Mouse (Mus musculus) ovary, postnatal 14 days (tissue): ENCODE measurements at regions not wholly inside any gene's neighbourhood (a gene's known extent, or its start where the extent isn't known, plus 50 kb on each side); places are given as distances from the start of the nearest gene placed in this dataset.

Source experiments
- DNase-seq: peaks from one replicate; pipeline ENCODE4 v3.0.0; 2022; ENCODE audit warnings: low spot score

DNA sequence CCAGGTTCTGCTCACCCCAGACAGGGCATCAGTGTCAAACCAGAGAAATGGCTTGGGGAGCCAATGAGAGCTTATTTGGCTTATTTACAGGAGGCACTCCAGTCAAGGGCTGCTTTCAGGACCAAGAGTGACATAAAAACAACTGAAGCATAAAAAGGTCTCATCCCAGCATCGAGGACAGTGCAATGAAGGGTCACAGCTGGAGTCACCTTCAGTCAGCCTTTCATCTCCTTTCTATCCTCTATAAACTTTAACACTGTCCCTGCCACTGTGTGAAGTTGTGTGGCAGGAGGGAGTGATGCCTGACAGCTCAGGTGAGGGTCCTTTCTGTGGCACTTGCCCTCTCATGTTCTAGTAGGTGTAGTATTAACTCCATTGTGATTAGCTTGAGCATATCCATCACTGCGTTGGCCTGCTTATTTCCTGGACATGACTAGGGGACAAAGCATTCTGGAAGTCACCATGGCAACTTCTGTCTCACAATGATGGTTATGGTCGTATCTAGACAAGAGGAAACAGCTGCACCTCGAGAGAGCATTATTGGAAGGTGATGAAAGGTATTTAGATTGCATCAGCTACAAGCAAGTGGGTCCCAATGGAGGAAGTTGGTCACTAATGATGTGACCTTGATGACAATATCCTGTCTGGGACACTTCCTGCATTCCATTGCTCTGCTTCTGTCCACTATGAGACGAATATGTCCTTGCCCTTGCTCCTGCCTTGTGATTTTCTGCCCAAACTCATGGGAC is 87.8 kb upstream of the Enpp6 start:
- DNase-seq: no peak

DNA sequence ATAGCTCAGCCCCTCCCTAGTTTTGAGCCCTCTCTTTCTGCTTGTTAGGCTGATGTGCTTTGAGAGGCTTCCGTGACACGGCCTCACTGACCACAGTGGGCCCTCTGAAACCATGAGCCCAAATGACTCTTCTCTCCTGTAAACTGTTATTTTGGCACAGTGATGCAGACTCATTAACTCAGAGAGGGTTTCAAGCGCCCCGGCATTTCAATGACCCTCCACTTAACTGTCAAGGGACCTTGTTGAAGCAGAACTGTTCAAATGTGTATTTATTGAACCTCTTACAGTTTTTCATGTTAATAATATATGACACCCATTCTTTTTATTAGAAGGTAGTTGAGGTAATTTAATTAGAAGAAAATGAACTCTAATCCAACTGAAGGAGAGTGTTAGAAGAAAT is 85.9 kb upstream of the Enpp6 start:
- DNase-seq: no peak

DNA sequence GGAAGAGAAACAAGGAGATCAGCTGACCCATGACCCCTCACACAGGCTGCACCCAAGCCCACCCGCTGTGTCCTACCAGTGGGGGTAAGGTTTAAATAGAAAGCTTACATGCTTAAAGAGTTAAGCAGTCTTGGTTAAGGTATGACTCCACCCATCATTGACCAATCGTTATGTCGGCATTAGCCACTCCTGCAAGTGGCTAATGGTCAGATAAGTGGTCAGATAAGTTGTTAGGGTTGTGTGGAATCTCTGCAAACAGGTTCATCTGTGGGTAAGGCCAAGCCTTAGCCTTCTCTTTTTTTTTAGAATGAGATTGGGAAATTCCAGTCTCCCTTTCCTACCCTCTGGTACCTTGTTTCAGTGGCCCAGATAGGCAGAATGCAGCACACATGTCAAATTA is 82.0 kb upstream of the Enpp6 start:
- no peak for DNase-seq

DNA sequence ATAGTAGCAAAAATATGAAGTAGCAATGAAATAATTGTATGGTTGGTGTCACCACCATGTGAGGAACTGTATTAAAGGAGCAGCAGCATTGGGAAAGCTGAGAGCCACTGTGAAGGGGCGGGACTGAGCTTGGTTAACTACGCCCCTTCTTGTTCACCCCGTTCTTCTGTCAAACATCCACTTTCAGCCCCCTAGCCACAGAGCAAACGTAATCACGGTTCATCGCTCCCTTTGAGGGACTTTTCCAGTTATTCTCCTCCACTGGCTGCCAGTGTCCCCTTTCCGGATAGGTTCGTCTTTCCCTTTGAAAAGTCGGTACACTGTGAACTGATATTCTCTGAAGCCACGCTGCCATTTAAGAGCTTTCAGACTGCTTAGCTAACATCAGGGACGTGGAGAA is 79.3 kb upstream of the Enpp6 start:
- no peak for DNase-seq

DNA sequence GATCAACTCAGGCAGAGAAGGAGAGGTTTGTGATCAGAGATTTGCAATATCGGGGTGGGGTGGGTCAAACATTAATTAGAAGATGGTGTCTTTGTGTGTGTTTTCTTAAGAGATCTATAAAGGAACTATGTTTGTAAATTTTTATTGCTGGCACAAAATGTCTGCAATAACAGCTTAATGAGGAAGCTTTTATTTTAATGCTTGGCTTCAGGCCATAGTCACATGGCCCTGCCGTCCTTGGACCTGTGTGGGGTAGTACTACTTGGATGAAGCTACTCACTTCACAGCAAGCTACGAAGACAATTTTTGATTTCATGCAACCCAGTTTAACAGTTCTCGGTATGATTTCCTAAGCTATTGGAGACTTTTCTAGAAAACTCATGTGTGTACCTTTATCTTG is 78.5 kb upstream of the Enpp6 start:
- no peak for DNase-seq

DNA sequence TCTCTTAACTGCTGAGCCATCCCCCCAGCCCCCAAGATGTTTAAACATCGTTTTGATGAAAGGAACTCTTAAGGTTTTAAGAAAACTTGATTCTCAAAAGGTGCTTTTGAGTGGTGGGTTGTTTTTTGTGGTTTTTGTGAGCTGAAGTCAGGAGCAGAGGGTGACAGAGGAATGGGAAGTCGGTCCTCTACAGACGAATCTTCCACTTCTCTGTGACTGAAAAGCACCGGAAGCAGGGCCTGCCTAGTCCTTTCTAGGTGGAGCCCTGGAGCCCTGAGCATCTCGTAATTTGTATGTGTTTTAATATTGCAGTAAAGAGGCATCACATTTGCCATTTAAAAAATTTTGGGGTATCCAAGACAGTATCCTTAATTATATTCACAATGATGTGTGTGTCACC is 72.7 kb upstream of the Enpp6 start:
- no peak for DNase-seq

DNA sequence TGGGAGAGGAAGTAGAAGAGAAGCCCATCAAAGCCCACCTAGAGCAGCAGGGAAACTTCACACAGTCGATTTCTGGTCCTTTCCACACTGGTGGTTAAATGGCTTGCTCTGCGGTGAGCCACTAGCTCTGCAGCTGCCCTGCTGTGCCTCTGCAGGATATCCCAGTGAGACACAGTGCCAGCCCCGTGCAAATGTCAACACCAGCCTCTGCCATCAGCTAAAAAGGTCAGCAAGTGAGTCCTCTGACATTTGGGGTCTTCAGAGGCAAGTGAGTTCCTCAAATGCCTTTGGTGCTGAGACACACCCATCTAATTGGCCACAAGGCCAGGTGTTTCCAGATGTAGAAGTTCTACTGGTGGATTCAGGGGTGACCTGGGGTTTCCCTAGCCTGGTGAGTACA is 66.6 kb upstream of the Enpp6 start:
- DNase-seq: no peak

DNA sequence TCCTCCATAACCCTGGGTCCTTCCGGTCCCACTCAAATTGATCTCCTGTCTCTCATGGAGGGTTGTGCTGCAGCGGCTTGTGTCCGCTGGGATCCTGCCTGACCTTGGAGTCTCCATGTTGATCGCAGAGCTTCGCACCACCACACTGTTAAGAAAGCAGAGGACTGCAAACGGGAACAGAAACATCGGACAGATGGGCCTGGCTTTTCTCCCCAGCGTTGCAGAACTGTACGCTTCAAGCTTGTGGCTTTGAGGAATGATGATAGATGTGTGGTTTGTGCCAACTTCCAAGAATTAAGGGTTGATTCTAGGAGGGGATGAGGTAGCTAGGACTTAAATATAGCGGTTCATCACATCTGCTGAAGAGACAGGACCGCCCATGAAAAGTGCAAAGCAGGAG is 65.6 kb upstream of the Enpp6 start:
- no peak for DNase-seq

DNA sequence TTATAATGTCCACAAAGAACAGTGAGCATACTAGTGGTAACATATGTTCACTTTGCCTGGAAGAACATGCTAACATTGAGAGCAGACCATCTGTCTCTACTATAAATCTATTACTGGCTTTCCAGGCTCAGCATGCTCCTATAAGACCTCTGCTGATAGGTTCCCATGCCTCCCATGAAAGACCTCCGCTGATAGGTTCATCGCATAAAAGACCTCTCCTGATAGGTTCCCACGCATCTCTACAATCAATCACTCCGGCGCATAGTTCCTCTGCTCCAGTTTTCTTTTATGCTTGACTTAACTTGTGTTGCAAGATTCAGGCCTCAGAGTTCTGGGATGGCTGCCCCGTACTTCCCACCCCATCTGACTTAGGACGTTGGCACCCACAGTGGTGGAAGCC is 65.1 kb upstream of the Enpp6 start:
- DNase-seq: no peak

DNA sequence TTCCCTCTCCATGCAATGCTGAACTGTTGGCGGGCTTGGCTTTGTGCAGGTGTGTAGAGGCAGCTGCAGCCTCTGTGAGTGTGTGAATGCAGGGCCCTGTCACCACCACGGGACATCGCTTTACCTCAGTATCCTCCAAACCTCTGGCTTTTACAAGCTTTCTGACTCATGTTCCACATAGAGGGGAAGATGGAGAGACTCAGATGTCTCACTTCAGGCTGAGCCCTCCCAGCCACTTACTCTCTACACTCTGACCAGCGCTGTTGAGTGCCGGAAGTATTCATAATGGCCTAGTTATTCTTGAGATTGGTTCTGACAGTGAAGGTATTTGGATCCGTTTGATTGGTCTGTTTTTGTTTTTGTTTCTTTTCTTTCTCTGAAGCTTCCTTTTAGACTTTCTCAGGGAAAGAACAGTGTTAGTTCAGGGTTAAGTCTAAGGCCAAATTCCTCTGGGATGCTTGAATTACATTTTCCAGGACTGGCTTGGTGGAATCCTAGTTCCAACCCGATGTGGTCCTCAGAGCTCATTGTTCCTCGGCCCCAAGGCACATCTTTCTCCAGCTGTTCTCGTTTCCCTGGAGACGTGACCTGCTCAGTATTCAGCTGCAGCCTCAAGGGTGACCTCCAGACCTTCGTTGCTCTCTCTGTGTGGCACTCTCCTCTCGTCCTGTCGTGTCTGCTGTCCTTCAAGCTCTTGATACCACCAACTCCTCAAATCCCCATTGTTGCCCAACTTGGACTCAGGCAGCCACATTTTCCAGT is 61.7 kb upstream of the Enpp6 start:
- DNase-seq: no peak

DNA sequence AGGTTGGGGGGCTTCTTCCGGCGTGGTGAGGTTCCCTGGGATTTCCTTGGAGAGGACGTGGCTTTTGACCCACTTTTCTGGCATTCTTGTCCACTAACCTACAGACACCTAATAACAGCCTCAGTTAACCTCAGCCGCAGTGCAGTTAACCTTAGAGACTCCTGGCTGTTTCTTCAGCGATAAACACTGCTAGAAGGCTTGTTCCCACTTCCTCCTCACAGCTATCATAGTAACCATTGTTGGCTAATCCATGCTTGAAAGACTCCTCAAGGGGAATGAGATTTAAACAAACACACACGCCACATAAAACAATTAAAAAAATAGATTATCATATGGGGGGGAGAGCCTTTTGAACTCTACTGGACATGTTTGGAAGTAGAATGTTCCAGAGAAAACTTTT is 58.0 kb upstream of the Enpp6 start:
- no peak for DNase-seq

DNA sequence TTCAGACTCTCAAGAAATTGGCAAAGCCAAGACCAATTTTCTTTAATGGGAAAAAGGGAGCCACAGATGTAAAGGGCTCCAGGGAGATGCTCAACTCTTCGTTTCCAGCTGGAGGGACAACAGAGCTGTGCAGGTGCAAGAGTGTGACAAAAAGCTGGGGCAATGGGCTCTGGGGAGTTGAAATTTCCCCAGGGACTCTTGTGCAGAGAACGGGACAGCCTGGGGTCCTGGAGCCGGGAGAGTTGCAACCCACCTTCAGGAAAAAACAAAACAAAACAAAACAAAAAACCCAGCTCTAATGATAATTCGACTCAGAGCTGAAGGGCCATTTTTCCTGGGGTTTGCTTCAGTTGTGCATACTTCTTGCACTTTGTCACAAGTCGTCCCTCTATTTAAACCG is 57.0 kb upstream of the Enpp6 start:
- DNase-seq: no peak

DNA sequence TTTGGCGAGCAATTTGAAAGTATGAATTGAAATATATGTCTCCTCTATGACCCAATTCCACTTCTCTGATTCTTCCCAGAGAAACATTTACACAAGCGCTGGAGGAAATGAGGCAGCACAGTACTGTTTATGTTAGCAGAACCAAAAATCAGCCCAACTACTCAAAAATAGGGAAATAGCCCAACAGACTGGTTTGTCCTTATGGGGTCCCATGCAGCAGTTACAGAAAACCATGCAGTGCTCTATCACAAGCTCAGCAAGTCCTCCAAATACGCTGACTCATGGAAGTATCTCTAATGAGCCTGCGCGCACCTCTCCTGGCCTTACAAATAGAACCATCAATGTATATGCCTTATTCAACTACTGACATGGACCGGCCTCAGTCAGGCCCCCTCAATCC is 55.4 kb upstream of the Enpp6 start:
- DNase-seq: no peak

DNA sequence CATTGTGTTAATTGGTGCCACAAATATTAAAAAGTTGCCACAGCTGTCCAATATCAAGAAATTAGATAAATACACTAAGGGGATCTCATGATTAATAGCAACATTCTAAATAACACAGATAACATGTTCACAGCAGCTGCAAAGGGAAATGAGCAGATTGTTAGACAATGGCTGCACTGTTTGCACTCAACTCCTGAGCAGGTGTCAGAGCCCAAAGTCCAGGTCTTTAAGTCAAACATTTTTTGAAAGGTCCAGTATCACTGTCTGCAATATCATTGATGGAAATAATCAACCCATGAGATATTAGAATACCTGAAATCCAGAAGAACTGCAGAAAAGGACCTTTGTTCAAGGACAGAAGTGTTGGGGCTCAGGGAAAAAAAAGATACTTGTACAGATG is 53.4 kb upstream of the Enpp6 start:
- DNase-seq: no peak

DNA sequence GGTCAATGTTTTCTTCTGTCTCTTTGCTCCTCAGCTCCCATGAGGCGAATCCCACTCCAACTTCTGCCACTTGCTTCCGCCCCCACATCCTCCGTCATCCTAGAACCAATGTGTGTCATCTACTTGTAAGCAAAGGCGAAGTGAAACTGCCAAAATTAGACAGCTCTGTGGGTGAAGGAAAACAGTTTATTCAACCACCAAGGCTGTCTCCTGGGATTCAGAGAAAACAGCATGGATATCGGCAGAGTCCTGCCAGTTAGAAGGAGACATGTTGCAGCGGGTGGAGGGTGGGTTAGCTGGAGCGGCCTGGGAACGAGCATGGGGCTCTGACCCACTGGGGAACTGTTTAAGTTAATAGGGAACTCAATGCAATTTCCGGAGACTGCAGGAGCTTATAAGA is 52.4 kb upstream of the Enpp6 start:
- DNase-seq: no peak

DNA sequence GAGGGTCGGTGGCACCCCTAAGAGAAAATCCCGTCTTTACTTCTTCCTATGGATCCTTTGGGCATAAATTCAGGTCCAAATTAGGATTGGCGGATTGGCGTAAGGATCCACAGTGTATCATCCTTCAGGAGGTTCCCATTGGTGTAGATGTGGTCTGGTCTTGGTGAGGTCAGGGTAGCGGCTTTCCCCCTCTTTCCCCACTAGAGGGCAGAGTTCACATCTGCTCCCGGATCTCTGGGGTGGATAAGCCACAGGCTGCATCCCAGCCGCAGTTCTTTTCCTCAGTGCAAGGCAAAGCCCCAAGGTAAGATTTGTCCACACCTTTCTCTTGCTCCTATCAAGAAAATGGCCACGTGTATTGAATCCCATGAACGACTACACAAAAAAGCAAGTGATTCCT is 51.8 kb upstream of the Enpp6 start:
- peak; percentile 60 for DNase-seq

DNA sequence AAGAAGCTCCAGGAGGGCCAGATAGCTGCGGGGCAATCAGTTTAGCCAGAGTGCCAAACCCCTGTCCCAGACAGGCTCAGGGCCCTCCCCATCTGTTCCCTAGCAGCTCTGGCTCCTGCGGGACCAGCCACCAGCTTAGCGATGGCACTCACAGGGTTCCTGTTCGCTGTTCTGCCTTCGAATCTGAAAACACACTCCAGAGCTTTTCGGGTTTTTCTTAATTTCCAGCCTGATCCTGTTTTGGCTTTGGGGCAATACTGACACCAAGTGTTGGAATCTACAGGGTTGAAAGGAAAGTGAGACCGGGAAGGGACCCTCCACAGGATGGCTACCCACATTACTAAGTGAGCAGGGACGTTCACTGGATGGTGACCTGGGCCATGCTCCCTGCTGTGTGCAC is 50.6 kb upstream of the Enpp6 start:
- no peak for DNase-seq
